Mouse (Mus musculus) spleen, adult 2 months (tissue): Measurements from ENCODE around the gene Dhx35.

Source experiments
- CTCF ChIP-seq: fragments of 200-500 bp; IDR thresholded peaks from 2 replicates; pipeline ENCODE4 v1.5.1; 2011; ENCODE audit warnings: mild to moderate bottlenecking, inconsistent platforms; ENCODE audit not compliant: insufficient read depth, insufficient read length, insufficient replicate concordance; ENCODE audit errors: extremely low read depth
- POLR2A ChIP-seq: fragments of 200-500 bp; IDR thresholded peaks from 2 replicates; pipeline ENCODE4 v1.6.1; 2011; ENCODE audit warnings: low read depth, low read length, inconsistent platforms

DNA sequence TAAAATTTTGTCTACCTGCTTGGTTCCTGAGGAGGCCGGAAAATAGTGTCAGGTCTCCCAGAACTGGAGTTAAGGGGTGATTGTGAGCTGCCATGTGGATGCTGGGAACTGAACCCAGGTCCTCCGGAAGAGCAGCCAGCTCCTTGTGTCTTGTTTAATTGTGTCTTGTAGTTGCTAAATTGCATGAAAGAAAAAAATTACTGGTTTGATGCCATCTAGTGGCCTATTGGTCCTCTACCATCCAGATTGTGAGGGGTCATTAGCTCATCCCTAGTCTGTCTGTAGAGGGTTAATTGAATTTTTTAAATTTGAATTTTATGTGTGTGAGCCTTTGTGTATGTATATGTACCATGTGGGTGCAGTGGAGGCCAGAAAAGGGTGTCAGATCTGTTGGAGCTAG, 33.5 kb downstream of the Dhx35 start:
- TF ChIP-seq CTCF (no peak), POLR2A (no peak)
